Mouse (Mus musculus): ENCODE measurements at regions not wholly inside any gene's neighbourhood (a gene's known extent, or its start where the extent isn't known, plus 50 kb on each side); places are given as distances from the start of the nearest gene placed in this dataset.

- no peak overlapping the region for H3K27ac ChIP-seq (ENCODE audit: insufficient read depth, low read depth, low read length)
- H3K4me3 ChIP-seq (ENCODE audit: insufficient read depth, low read length) = no peak overlapping the region
- no peaks in the 10 kb centered on the region for H3K4me1 ChIP-seq (ENCODE audit: control insufficient read depth, insufficient read depth, low read length)
- TF ChIP-seq CTCF (IDR thresholded peaks at IDR 0.05; ENCODE audit: low read depth, low read length) (no peak), POLR2A (IDR thresholded peaks at IDR 0.05; ENCODE audit: borderline replicate concordance, low read depth, low read length) (no peak)
Observed at GRCm38 (mm10) chr13:51016209-51016608, 84.5 kb upstream of the Spin1 start.

GRCm38 (mm10) chr13:51016956-51017703, 83.5 kb upstream of the Spin1 start:
- Histone ChIP-seq H3K27ac (ENCODE audit: insufficient read depth, low read depth, low read length) (no peak overlapping the region), H3K4me1 (ENCODE audit: control insufficient read depth, insufficient read depth, low read length) (no peaks in the 10 kb centered on the region)
- TF ChIP-seq CTCF (IDR thresholded peaks at IDR 0.05; ENCODE audit: low read depth, low read length) (no peak), POLR2A (IDR thresholded peaks at IDR 0.05; ENCODE audit: borderline replicate concordance, low read depth, low read length) (no peak)

GRCm38 (mm10) chr13:51017727-51018321, 82.9 kb upstream of the Spin1 start:
- H3K27ac ChIP-seq (ENCODE audit: insufficient read depth, low read depth, low read length) = no peak overlapping the region
- H3K4me1 ChIP-seq (ENCODE audit: control insufficient read depth, insufficient read depth, low read length) = no peaks in the 10 kb centered on the region
- TF ChIP-seq CTCF (IDR thresholded peaks at IDR 0.05; ENCODE audit: low read depth, low read length) = no peak
- TF ChIP-seq POLR2A (IDR thresholded peaks at IDR 0.05; ENCODE audit: borderline replicate concordance, low read depth, low read length) = no peak
- no peak overlapping the region for H3K4me3 ChIP-seq (ENCODE audit: insufficient read depth, low read length)

More at GRCm38 (mm10) chr13:51016956-51017703, 83.5 kb upstream of the Spin1 start:
- no peak overlapping the region for H3K4me3 ChIP-seq (ENCODE audit: insufficient read depth, low read length)

- H3K4me1 ChIP-seq (ENCODE audit: control insufficient read depth, insufficient read depth, low read length) = no peaks in the 10 kb centered on the region
- no peak overlapping the region for H3K4me3 ChIP-seq (ENCODE audit: insufficient read depth, low read length)
- no peak overlapping the region for H3K27ac ChIP-seq (ENCODE audit: insufficient read depth, low read depth, low read length)
- TF ChIP-seq CTCF (IDR thresholded peaks at IDR 0.05; ENCODE audit: low read depth, low read length) (no peak), POLR2A (IDR thresholded peaks at IDR 0.05; ENCODE audit: borderline replicate concordance, low read depth, low read length) (no peak)
Observed at GRCm38 (mm10) chr13:51018366-51018765, 82.3 kb upstream of the Spin1 start.

- TF ChIP-seq POLR2A (IDR thresholded peaks at IDR 0.05; ENCODE audit: borderline replicate concordance, low read depth, low read length) (no peak), CTCF (IDR thresholded peaks at IDR 0.05; ENCODE audit: low read depth, low read length) (no peak)
- H3K4me1 ChIP-seq (ENCODE audit: control insufficient read depth, insufficient read depth, low read length) = no peaks in the 10 kb centered on the region
- H3K4me3 ChIP-seq (ENCODE audit: insufficient read depth, low read length) = no peak overlapping the region
- H3K27ac ChIP-seq (ENCODE audit: insufficient read depth, low read depth, low read length) = no peak overlapping the region
Observed at GRCm38 (mm10) chr13:51022401-51023250, 78.1 kb upstream of the Spin1 start.

GRCm38 (mm10) chr13:51023271-51023670, 77.4 kb upstream of the Spin1 start:
- Histone ChIP-seq H3K4me1 (ENCODE audit: control insufficient read depth, insufficient read depth, low read length) (no peaks in the 10 kb centered on the region), H3K4me3 (ENCODE audit: insufficient read depth, low read length) (no peak overlapping the region), H3K27ac (ENCODE audit: insufficient read depth, low read depth, low read length) (no peak overlapping the region)
- TF ChIP-seq POLR2A (IDR thresholded peaks at IDR 0.05; ENCODE audit: borderline replicate concordance, low read depth, low read length) (no peak), CTCF (IDR thresholded peaks at IDR 0.05; ENCODE audit: low read depth, low read length) (no peak)

- Histone ChIP-seq H3K27ac (ENCODE audit: insufficient read depth, low read depth, low read length) (no peak overlapping the region), H3K4me1 (ENCODE audit: control insufficient read depth, insufficient read depth, low read length) (no peaks in the 10 kb centered on the region), H3K4me3 (ENCODE audit: insufficient read depth, low read length) (no peak overlapping the region)
- TF ChIP-seq CTCF (IDR thresholded peaks at IDR 0.05; ENCODE audit: low read depth, low read length) (no peak), POLR2A (IDR thresholded peaks at IDR 0.05; ENCODE audit: borderline replicate concordance, low read depth, low read length) (no peak)
Observed at GRCm38 (mm10) chr13:51026311-51026918, 74.3 kb upstream of the Spin1 start.

GRCm38 (mm10) chr13:51037850-51038450, 62.7 kb upstream of the Spin1 start:
- Histone ChIP-seq H3K27ac (ENCODE audit: insufficient read depth, low read depth, low read length) (no peak overlapping the region), H3K4me3 (ENCODE audit: insufficient read depth, low read length) (no peak overlapping the region), H3K4me1 (ENCODE audit: control insufficient read depth, insufficient read depth, low read length) (no peaks in the 10 kb centered on the region)
- TF ChIP-seq POLR2A (IDR thresholded peaks at IDR 0.05; ENCODE audit: borderline replicate concordance, low read depth, low read length) (no peak), CTCF (IDR thresholded peaks at IDR 0.05; ENCODE audit: low read depth, low read length) (no peak)

- Histone ChIP-seq H3K27ac (ENCODE audit: insufficient read depth, low read depth, low read length) (no peak overlapping the region), H3K4me1 (ENCODE audit: control insufficient read depth, insufficient read depth, low read length) (no peaks in the 10 kb centered on the region), H3K4me3 (ENCODE audit: insufficient read depth, low read length) (no peak overlapping the region)
- TF ChIP-seq POLR2A (IDR thresholded peaks at IDR 0.05; ENCODE audit: borderline replicate concordance, low read depth, low read length) (no peak), CTCF (IDR thresholded peaks at IDR 0.05; ENCODE audit: low read depth, low read length) (no peak)
Observed at GRCm38 (mm10) chr13:51038955-51039354, 61.7 kb upstream of the Spin1 start.

Measured in bone marrow macrophage, adult 2 months (primary cell).